Mouse (Mus musculus) stomach, embryonic 14.5 days (tissue): ENCODE results near the gene Ptchd3. TPM values are rescaled to one million over a fixed set of nuclear protein-coding genes. Genes with fewer than 3 reads are reported as not detected.

ENCODE experiments used
- ATAC-seq: fragments of 200-750 bp; cut with Nextera tagmentation; 2 replicates; pipeline ENCODE4 v1.8.0; 2017; ENCODE audit warnings: low read depth, moderate TSS enrichment; ENCODE audit not compliant: insufficient number of reproducible peaks, insufficient read depth, low FRiP score
- H3K27ac ChIP-seq: fragments of 300-500 bp; sonication (generic); 2 replicates; pipeline ENCODE4 v1.5.1; 2014; ENCODE audit warnings: mild to moderate bottlenecking, low read length, moderate library complexity, mixed read lengths
- H3K27me3 ChIP-seq: fragments of 300-500 bp; sonication (generic); 2 replicates; pipeline ENCODE4 v1.6.1; 2014; ENCODE audit warnings: low read length, control low read depth, mixed read lengths; ENCODE audit not compliant: control insufficient read depth, insufficient read depth
- H3K36me3 ChIP-seq: fragments of 300-500 bp; sonication (generic); 2 replicates; pipeline ENCODE4 v1.6.1; 2014; ENCODE audit warnings: mild to moderate bottlenecking, control low read depth, low read length, moderate library complexity, mixed read lengths; ENCODE audit not compliant: control insufficient read depth, insufficient read depth
- H3K4me1 ChIP-seq: fragments of 300-500 bp; sonication (generic); 2 replicates; pipeline ENCODE4 v1.6.1; 2014; ENCODE audit warnings: low read length, control low read depth, mixed read lengths; ENCODE audit not compliant: control insufficient read depth, insufficient read depth
- H3K4me2 ChIP-seq: fragments of 300-500 bp; sonication (generic); replicated peaks from 2 replicates; pipeline ENCODE4 v1.6.1; 2014; ENCODE audit warnings: low read depth, low read length, control low read depth
- H3K4me3 ChIP-seq: fragments of 300-500 bp; sonication (generic); 2 replicates; pipeline ENCODE4 v1.5.1; 2014; ENCODE audit warnings: low read depth, low read length, control low read depth
- H3K9ac ChIP-seq: fragments of 300-500 bp; sonication (generic); replicated peaks from 2 replicates; pipeline ENCODE4 v1.6.1; 2014; ENCODE audit warnings: low read depth, mild to moderate bottlenecking, control low read depth, low read length, moderate library complexity, mixed read lengths
- H3K9me3 ChIP-seq: fragments of 300-500 bp; sonication (generic); 2 replicates; pipeline ENCODE4 v1.6.1; 2016; ENCODE audit warnings: low read depth, low read length, control low read depth; ENCODE audit not compliant: control insufficient read depth
- WGBS: fragments of 180-500 bp; shearing (Covaris S2); extraction: QIAGEN DNeasy Blood & Tissue Kit; methylation state at CpG from one replicate; pipeline ENCODE4 v1.1.7; 2014; 5-methylcytosine and 5-hydroxymethylcytosine counted together
- polyA plus RNA-seq: library from polyadenylated mRNA; unstranded; fragments of >200 nt; fragmentation: Nextera tagmentation; extraction: Ambion mirVana; gene quantifications from 2 replicates; pipeline ENCODE4 v1.2.1, GENCODE M21; 2014

The Ptchd3 gene
- polyA plus RNA-seq, 1 experiment from 2014 or later: not detected

GRCm38 (mm10) chr11:121794591-121795199, 35.4 kb upstream of the Ptchd3 start:
- Histone ChIP-seq H3K4me3 (no peak overlapping the region), H3K27ac (peak overlapping the region; percentile 82), H3K27me3 (no peaks in the 10 kb centered on the region), H3K9me3 (no peaks in the 10 kb centered on the region), H3K4me2 (no peak overlapping the region), H3K9ac (no peak overlapping the region), H3K36me3 (no peaks in the 10 kb centered on the region), H3K4me1 (peaks cover 18% of the 10 kb centered on the region)
- 16% methylated on average over 6 of the region's 6 CpGs for WGBS
- ATAC-seq: peak; percentile 91

- H3K27ac ChIP-seq: no peak overlapping the region
- WGBS: 84% methylated on average over 2 of the region's 2 CpGs
- H3K4me2 ChIP-seq: no peak overlapping the region
- H3K4me1 ChIP-seq: peaks cover 15% of the 10 kb centered on the region
- H3K4me3 ChIP-seq: no peak overlapping the region
- ATAC-seq: no peak
- H3K36me3 ChIP-seq: no peaks in the 10 kb centered on the region
- no peaks in the 10 kb centered on the region for H3K9me3 ChIP-seq
- H3K9ac ChIP-seq: no peak overlapping the region
- H3K27me3 ChIP-seq: no peaks in the 10 kb centered on the region
Observed at GRCm38 (mm10) chr11:121795978-121796377, 34.1 kb upstream of the Ptchd3 start.

GRCm38 (mm10) chr11:121798591-121798990, 31.5 kb upstream of the Ptchd3 start:
- Histone ChIP-seq H3K9ac (no peak overlapping the region), H3K4me3 (no peak overlapping the region), H3K36me3 (no peaks in the 10 kb centered on the region), H3K27ac (no peak overlapping the region), H3K27me3 (no peaks in the 10 kb centered on the region), H3K4me2 (no peak overlapping the region), H3K9me3 (no peaks in the 10 kb centered on the region), H3K4me1 (peaks cover 15% of the 10 kb centered on the region)
- ATAC-seq: no peak
- WGBS: 88% methylated on average over 2 of the region's 2 CpGs

- H3K27me3 ChIP-seq: no peaks in the 10 kb centered on the region
- no peak overlapping the region for H3K4me3 ChIP-seq
- no peak overlapping the region for H3K9ac ChIP-seq
- no peak overlapping the region for H3K27ac ChIP-seq
- no peaks in the 10 kb centered on the region for H3K36me3 ChIP-seq
- 83% methylated on average over 4 of the region's 4 CpGs for WGBS
- H3K4me1 ChIP-seq: peaks cover 7% of the 10 kb centered on the region; the same call in 1 of the 2 replicates
- H3K4me2 ChIP-seq: no peak overlapping the region
- no peak for ATAC-seq
- no peaks in the 10 kb centered on the region for H3K9me3 ChIP-seq
Observed at GRCm38 (mm10) chr11:121799746-121800299, 30.2 kb upstream of the Ptchd3 start.

DNA sequence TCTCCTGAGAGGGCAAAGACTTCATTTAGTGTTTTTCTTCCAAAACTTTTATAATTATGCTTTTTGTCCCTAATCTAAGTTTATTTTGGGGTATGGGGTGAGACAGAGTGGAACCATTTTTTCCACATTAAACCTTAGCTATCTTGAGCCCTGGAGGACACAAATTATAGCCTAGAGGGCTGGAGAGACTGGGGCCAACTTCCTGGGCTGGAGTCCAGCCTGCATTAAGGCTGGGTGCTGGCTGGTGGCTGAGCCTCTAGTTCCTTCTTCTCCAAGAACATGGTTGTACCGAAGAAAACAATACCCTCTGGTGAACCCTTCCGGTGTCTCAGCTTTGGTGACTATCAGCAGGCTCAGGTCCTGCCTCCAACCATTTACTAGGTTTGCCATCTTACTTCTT, 27.3 kb upstream of the Ptchd3 start:
- Histone ChIP-seq H3K9me3 (no peaks in the 10 kb centered on the region), H3K36me3 (no peaks in the 10 kb centered on the region), H3K27me3 (no peaks in the 10 kb centered on the region), H3K4me1 (no peaks in the 10 kb centered on the region), H3K9ac (no peak overlapping the region), H3K4me3 (no peak overlapping the region), H3K4me2 (no peak overlapping the region), H3K27ac (no peak overlapping the region)
- ATAC-seq: no peak
- 82% methylated on average over 2 of the region's 2 CpGs for WGBS

DNA sequence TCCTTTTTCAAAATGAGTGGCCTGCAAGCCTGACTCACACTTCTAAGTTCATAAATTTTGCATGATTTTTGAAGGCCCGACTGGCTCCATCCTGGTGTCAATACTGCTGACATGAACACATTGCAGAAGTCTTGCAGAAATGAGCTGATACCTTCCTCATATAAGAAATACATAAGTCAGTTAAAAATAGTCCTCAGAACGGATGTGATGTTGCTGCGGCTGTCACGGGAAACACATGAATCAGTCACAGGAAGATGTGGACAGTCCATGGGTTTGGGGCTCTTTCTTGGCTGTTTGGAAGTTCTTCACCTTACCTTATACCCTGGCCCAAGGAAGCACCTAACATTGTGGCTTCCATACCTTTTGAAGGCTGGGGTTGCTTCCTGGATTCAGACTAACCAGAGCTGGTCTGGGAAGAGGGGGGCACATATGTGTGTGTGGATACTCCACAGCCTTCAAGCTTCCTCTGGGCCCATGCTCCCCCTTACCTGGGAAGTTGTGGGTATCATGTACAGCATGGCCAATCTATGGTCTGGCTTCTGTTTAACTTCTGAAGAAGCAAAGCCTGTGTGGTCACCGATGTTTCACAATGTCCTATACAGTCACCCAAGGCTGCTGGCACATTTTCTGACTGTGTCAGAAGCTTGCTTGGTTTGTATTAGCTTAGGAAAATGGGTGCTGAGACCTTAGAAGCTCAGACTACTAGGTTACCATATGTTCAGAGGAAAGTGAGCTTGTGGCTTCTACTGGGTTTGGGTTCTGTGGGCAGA, 25.6 kb upstream of the Ptchd3 start:
- no peaks in the 10 kb centered on the region for H3K36me3 ChIP-seq
- no peaks in the 10 kb centered on the region for H3K4me1 ChIP-seq
- H3K9ac ChIP-seq: no peak overlapping the region
- WGBS: 83% methylated on average over 5 of the region's 5 CpGs
- ATAC-seq: no peak
- no peak overlapping the region for H3K4me2 ChIP-seq
- no peak overlapping the region for H3K27ac ChIP-seq
- no peak overlapping the region for H3K4me3 ChIP-seq
- H3K27me3 ChIP-seq: no peaks in the 10 kb centered on the region
- H3K9me3 ChIP-seq: no peaks in the 10 kb centered on the region

GRCm38 (mm10) chr11:121808204-121808852, 21.7 kb upstream of the Ptchd3 start:
- 2% methylated on average over 4 of the region's 4 CpGs for WGBS
- H3K27ac ChIP-seq: no peak overlapping the region
- no peaks in the 10 kb centered on the region for H3K4me1 ChIP-seq
- H3K27me3 ChIP-seq: no peaks in the 10 kb centered on the region
- H3K36me3 ChIP-seq: no peaks in the 10 kb centered on the region
- H3K9me3 ChIP-seq: no peaks in the 10 kb centered on the region
- no peak overlapping the region for H3K4me3 ChIP-seq
- H3K9ac ChIP-seq: no peak overlapping the region
- H3K4me2 ChIP-seq: no peak overlapping the region
- ATAC-seq: peak; percentile 73; the same call in 1 of the 2 replicates

DNA sequence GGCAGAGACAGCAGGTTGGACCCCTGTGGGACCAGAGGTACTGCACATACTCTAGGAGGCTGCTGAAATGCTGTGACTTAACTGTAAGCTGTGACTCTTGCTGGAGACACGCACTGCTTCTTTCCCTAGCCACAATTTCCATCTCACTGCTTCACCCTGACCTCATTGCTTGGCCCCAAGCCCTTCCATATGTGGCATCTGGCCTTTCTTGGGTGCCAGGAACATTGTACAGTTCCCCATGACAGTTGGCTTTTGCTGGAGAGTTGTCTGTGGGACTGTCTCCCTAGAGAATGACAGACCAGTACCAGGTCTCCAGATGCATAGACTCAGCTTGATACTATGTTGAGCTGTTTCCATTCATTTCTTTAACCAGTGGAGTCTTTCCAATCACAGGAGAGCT, 21.2 kb upstream of the Ptchd3 start:
- H3K9me3 ChIP-seq: no peaks in the 10 kb centered on the region
- H3K27me3 ChIP-seq: no peaks in the 10 kb centered on the region
- no peaks in the 10 kb centered on the region for H3K4me1 ChIP-seq
- H3K36me3 ChIP-seq: no peaks in the 10 kb centered on the region
- no peak overlapping the region for H3K27ac ChIP-seq
- no peak overlapping the region for H3K4me2 ChIP-seq
- no peak overlapping the region for H3K4me3 ChIP-seq
- ATAC-seq: no peak
- WGBS: 60% methylated on average over 1 of the region's 1 CpGs
- no peak overlapping the region for H3K9ac ChIP-seq
